Mouse (Mus musculus): ENCODE measurements at regions not wholly inside any gene's neighbourhood (a gene's known extent, or its start where the extent isn't known, plus 50 kb on each side); places are given as distances from the start of the nearest gene placed in this dataset.
A peak's percentile ranks its signal among the peaks of the same experiment; 100 is the strongest.

GRCm38 (mm10) chr4:3067265-3067664 is 99.9 kb upstream of the Vmn1r2 start:
- TF ChIP-seq POLR2A (IDR thresholded peaks at IDR 0.05; ENCODE audit: borderline replicate concordance, control insufficient read depth, low read depth, low read length) (no peak), CTCF (IDR thresholded peaks at IDR 0.05; ENCODE audit: control insufficient read depth, insufficient read depth, low read length) (0 out of 2 replicates have a peak, but pooled peaks have one; percentile 0)

Data from bone marrow, adult 2 months (tissue).